Mouse (Mus musculus) lung, postnatal 0 days (tissue): ENCODE data around the gene Sdc4.

Experiments
- CTCF ChIP-seq: IDR thresholded peaks from 2 replicates; pipeline ENCODE4 v1.5.1; 2016; ENCODE audit warnings: antibody characterized with exemption, mild to moderate bottlenecking
- EP300 ChIP-seq: IDR thresholded peaks from 2 replicates; pipeline ENCODE4 v1.6.1; 2016; ENCODE audit warnings: antibody characterized with exemption, mild to moderate bottlenecking, control low read depth

GRCm38 (mm10) chr2:164466787-164467186, 23.1 kb upstream of the Sdc4 start:
- no peak for TF ChIP-seq CTCF
- TF ChIP-seq EP300, result no peak
